Mouse (Mus musculus): ENCODE results near the gene Sco2. TPM values are rescaled to one million over a fixed set of nuclear protein-coding genes. Genes with fewer than 3 reads are reported as not detected.

Sco2 gene
- polyA plus RNA-seq, 1 experiment = 47.2 TPM

DNA sequence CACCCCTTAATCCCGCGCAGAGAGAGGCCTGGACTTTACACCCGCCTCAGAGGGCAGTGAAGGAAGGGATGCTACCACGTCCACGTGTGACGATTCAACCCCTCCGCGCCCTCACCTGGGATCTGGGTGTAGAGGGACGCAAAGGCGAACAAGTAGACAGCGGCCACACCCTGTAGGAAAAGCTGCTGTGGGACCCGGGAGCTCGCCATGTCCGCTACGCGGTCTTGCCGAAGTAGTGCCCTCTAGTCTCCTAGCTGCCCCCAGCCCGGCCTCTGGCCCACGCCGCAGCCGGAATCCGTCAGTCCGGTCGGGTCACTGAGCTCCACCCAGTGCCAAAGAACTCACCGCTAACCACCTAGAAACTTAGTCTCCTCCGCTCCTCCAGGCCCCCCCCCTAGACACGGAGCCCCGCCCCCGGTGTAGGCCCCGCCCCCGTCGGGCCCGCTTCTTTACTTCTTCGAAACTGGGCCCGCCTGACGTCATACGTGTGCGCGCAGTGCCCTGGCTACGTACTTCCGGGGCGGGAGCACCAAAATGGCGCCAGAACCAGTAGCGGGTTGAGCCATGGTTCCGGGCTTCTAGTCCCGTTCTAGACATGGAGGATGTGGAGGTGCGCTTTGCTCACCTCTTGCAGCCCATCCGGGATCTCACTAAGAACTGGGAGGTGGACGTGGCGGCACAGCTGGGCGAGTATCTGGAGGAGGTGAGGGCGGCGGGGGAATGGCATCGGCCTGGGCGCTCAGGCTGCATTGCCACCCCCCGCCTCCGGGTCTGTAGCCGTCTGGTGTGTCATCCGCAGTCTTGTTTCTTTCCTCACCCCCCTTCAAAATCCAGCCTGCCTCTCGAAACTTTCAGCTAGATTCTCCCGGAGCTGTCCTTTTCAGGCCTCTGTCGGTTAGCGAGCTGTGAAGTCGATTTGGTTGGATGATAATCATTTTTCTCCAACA, 18.1 kb downstream of the Sco2 start, which contains the start of the genes Lmf2 and Ncaph2:
Gene Lmf2 (minus strand): TSS at position 419 of the 947 bp plus-strand sequence.
Gene Ncaph2 (plus strand): TSS at position 479 of the 947 bp plus-strand sequence.
- H3K4me3 ChIP-seq (replicated peaks) = peak within 1 kb of the TSS; percentile 96
- no peaks in the 10 kb centered on the region for H3K27me3 ChIP-seq (replicated peaks)
- H3K9me3 ChIP-seq = no peaks in the 10 kb centered on the region
- TF ChIP-seq GATA1 (IDR thresholded peaks at IDR 0.05; ENCODE audit: borderline replicate concordance, low read length) (no peak), FLI1 (IDR thresholded peaks at IDR 0.05; ENCODE audit: low read length) (peak; percentile 54; the same call in 1 of the 2 replicates)
- peaks cover 67% of the 10 kb centered on the region for H3K36me3 ChIP-seq (replicated peaks; ENCODE audit: low read length)
- peaks cover 45% of the 10 kb centered on the region for H3K4me1 ChIP-seq

DNA sequence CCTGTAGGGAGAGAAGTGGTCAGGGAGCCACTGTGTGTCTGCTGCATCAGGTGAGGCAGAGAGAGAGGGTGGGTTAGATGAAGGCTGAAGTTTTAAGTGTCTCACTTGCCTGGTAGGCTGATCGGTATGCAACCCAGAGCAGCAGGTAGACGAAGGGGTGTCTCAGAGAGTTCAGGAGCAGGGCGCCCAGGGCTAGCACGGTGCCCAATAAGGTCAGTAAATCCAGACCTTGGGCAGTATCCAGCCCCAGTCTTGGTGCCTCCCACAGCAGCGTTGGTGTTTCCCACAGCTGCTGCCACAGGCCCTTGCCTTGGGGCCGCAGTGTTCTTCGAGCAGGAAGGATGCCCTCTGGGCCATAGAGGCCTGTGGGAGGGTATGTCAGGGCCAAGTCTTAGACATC, 19.2 kb downstream of the Sco2 start:
- H3K4me3 ChIP-seq (replicated peaks) = peak overlapping the region; percentile 96
- H3K27me3 ChIP-seq (replicated peaks) = no peaks in the 10 kb centered on the region
- H3K36me3 ChIP-seq (replicated peaks; ENCODE audit: low read length) = peaks cover 65% of the 10 kb centered on the region
- no peaks in the 10 kb centered on the region for H3K9me3 ChIP-seq
- H3K4me1 ChIP-seq = peaks cover 45% of the 10 kb centered on the region
- TF ChIP-seq FLI1 (IDR thresholded peaks at IDR 0.05; ENCODE audit: low read length) = no peak
- no peak for TF ChIP-seq GATA1 (IDR thresholded peaks at IDR 0.05; ENCODE audit: borderline replicate concordance, low read length)

DNA sequence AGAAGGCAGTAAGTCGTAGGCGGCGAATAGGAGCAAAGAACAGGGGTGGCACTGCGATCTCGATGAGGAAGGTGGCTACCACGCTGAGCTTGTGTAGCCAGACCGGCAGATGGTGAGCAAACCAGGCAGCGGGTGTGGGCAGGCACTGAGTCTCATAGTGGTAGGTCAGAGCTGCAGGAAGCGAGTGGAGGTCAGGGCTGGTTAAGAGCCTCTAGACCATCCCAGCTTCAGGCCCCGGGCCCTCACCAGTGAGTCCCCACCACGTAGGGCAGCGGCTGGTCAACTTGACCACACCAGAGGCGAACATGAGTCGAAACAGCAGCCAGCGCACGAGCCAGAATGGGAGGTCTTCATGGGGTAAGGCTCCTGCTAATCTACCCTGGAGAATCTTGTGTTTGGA, 19.8 kb downstream of the Sco2 start:
- Histone ChIP-seq H3K4me1 (peaks cover 41% of the 10 kb centered on the region), H3K27me3 (replicated peaks) (no peaks in the 10 kb centered on the region), H3K4me3 (replicated peaks) (peak overlapping the region; percentile 38), H3K9me3 (no peaks in the 10 kb centered on the region), H3K36me3 (replicated peaks; ENCODE audit: low read length) (peaks cover 60% of the 10 kb centered on the region)
- TF ChIP-seq FLI1 (IDR thresholded peaks at IDR 0.05; ENCODE audit: low read length) = no peak
- TF ChIP-seq GATA1 (IDR thresholded peaks at IDR 0.05; ENCODE audit: borderline replicate concordance, low read length) = no peak

DNA sequence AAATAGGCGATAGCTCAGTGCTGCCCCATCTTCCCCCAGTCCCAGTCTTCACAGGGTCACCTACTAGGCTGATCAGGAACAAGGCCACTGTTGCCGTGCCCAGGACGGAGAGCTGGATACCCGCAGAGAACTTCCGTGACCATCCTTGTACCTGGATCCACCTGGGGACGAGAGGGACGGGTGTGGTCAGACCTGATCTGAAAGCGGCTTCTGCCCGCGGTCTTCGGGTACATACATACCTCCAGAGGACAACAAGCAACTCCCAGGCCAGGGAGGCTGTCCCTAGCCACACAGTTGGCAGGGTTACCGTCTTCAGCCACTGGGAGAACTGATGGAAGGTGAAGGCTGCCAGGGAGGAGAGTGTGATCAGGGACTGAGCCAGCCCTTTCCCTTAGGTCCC, 20.9 kb downstream of the Sco2 start:
- H3K36me3 ChIP-seq (replicated peaks; ENCODE audit: low read length) = peaks cover 51% of the 10 kb centered on the region
- H3K9me3 ChIP-seq = no peaks in the 10 kb centered on the region
- H3K27me3 ChIP-seq (replicated peaks) = no peaks in the 10 kb centered on the region
- H3K4me3 ChIP-seq (replicated peaks) = no peak overlapping the region
- peaks cover 39% of the 10 kb centered on the region for H3K4me1 ChIP-seq
- no peak for TF ChIP-seq FLI1 (IDR thresholded peaks at IDR 0.05; ENCODE audit: low read length)
- no peak for TF ChIP-seq GATA1 (IDR thresholded peaks at IDR 0.05; ENCODE audit: borderline replicate concordance, low read length)

DNA sequence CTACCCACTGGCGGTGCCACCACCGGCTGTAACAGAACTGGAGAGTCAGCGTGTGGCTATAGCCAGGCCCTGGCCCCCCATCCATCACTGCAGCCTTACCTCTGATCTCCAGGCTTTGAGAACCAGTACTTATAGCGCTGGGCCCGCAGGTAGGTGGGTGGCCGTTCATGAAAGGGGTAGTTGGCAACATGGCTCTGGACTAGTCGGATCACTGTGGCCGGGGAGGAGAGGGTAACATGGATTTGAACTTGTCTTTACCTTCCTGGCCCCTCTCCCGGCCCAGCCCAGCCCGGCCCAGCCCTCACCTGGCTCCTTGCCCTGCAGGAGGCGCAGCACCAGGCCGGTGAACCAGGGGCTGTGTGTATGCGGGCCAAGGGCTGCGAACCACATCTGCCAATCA, 21.6 kb downstream of the Sco2 start:
- Histone ChIP-seq H3K36me3 (replicated peaks; ENCODE audit: low read length) (peaks cover 47% of the 10 kb centered on the region), H3K9me3 (no peaks in the 10 kb centered on the region)

DNA sequence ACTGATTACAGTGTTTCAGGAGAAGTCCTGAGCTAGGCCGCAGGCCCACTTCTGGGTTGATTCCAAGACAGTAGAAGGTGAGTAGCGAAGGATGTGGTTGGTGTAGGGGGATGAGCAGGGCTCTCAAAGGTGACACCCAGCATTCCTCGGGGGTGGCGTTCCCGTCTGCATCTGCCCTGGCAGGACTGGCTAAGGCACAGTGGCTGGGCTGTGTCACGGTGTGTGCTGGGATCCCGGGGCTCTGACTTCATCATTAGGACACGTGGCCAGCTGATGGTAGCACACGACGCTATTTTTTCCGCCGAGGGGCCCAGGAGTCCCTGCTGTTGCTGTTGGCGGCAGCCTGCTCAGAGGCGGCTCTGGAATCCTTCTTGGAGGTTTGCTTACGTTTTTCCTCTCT, 22.3 kb downstream of the Sco2 start:
- Histone ChIP-seq H3K36me3 (replicated peaks; ENCODE audit: low read length) (peaks cover 47% of the 10 kb centered on the region), H3K9me3 (no peaks in the 10 kb centered on the region), H3K27me3 (replicated peaks) (no peaks in the 10 kb centered on the region), H3K4me1 (peaks cover 35% of the 10 kb centered on the region), H3K4me3 (replicated peaks) (no peak overlapping the region)
- no peak for TF ChIP-seq GATA1 (IDR thresholded peaks at IDR 0.05; ENCODE audit: borderline replicate concordance, low read length)
- no peak for TF ChIP-seq FLI1 (IDR thresholded peaks at IDR 0.05; ENCODE audit: low read length)

More for the DNA sequence above, 21.6 kb downstream of the Sco2 start:
- TF ChIP-seq GATA1 (IDR thresholded peaks at IDR 0.05; ENCODE audit: borderline replicate concordance, low read length) (no peak), FLI1 (IDR thresholded peaks at IDR 0.05; ENCODE audit: low read length) (no peak)
- Histone ChIP-seq H3K27me3 (replicated peaks) (no peaks in the 10 kb centered on the region), H3K4me1 (peaks cover 36% of the 10 kb centered on the region), H3K4me3 (replicated peaks) (no peak overlapping the region)

DNA sequence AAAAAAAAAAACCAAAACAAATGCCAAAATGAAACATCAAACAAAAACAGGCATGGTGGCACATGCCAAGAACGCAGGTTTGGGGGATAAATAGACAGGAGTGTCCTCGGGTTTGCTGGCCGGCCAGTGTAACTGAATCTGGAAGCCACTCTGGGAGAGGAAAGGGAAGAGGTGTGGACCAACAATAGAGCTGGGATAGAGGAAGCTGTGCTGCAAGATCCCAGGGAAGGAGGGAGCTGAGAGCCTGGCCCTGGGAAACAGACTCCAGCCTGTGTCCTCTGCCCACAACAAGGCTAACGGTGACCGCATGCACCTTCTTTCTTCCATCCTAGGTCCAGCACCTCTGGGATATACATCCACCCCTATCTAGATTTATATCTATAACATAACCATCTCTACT, 23.2 kb downstream of the Sco2 start:
- peaks cover 47% of the 10 kb centered on the region for H3K36me3 ChIP-seq (replicated peaks; ENCODE audit: low read length)

DNA sequence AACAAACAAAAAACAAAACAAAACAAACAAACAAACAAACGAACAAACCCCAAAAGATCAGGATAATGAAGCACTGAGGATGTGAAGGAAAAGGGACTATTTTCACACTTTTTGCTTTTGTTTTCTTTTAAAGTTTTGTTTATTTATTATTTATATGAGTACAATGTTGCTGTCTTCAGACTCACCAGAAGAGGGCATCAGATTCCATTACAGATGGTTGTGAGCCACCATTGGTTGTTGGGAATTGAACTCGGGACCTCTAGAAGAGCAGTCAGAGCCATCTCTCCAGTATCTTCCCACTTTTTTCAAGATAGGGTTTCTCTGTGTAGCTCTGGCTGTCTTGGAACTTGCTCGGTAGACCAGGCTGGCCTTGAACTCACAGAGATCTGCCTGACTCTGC, 30.3 kb downstream of the Sco2 start:
- H3K9me3 ChIP-seq = no peaks in the 10 kb centered on the region
- no peak overlapping the region for H3K4me3 ChIP-seq (replicated peaks)
- no peaks in the 10 kb centered on the region for H3K36me3 ChIP-seq (replicated peaks; ENCODE audit: low read length)
- H3K4me1 ChIP-seq = peaks cover 17% of the 10 kb centered on the region
- peaks cover 7% of the 10 kb centered on the region for H3K27me3 ChIP-seq (replicated peaks)
- TF ChIP-seq FLI1 (IDR thresholded peaks at IDR 0.05; ENCODE audit: low read length) (no peak), GATA1 (IDR thresholded peaks at IDR 0.05; ENCODE audit: borderline replicate concordance, low read length) (no peak)

More for the DNA sequence above, 23.2 kb downstream of the Sco2 start:
- no peak overlapping the region for H3K4me3 ChIP-seq (replicated peaks)
- no peaks in the 10 kb centered on the region for H3K9me3 ChIP-seq
- H3K27me3 ChIP-seq (replicated peaks) = no peaks in the 10 kb centered on the region
- peaks cover 35% of the 10 kb centered on the region for H3K4me1 ChIP-seq
- no peak for TF ChIP-seq GATA1 (IDR thresholded peaks at IDR 0.05; ENCODE audit: borderline replicate concordance, low read length)
- TF ChIP-seq FLI1 (IDR thresholded peaks at IDR 0.05; ENCODE audit: low read length) = no peak

DNA sequence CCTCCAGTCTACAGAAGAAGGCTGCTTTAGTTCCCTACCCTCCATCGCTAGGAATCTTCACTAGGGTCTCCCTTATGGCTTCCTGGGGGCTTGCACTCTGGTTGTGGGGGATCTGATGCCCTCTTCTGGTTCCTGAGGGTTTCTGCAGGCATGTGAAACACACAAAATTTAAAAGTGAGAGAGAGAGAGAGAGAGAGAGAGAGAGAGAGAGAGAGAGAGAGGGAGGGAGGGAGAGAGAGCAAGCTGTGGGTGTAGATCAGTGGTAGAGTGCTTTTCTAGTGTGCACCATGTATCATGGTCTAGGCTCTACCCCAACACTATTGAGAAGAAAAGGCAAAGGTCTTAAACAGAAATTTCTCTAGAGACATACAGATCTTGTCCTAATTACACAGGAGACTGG, 32.0 kb downstream of the Sco2 start:
- Histone ChIP-seq H3K4me1 (peaks cover 8% of the 10 kb centered on the region), H3K36me3 (replicated peaks; ENCODE audit: low read length) (no peaks in the 10 kb centered on the region), H3K4me3 (replicated peaks) (no peak overlapping the region), H3K9me3 (no peaks in the 10 kb centered on the region), H3K27me3 (replicated peaks) (peaks cover 11% of the 10 kb centered on the region)
- no peak for TF ChIP-seq FLI1 (IDR thresholded peaks at IDR 0.05; ENCODE audit: low read length)
- no peak for TF ChIP-seq GATA1 (IDR thresholded peaks at IDR 0.05; ENCODE audit: borderline replicate concordance, low read length)

DNA sequence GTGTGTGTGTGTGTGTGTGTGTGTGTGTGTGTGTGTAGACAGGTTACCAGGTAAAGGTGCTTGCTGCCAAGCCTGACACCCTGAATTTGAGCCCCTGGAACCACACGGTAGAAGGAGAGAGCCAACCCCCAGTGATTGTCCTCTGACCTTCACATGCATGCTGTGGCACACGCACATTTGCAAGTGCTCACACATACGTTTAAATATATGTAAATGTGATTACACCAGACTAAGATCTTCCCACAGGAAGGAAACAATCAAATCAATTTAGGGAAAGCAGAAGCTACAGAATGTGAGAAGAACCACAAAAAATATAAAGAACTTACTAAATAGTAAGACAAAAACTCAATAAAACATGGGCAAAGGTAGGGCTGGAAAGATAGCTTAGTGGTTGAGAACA, 33.5 kb downstream of the Sco2 start:
- Histone ChIP-seq H3K9me3 (no peaks in the 10 kb centered on the region), H3K4me3 (replicated peaks) (no peak overlapping the region), H3K27me3 (replicated peaks) (peaks cover 24% of the 10 kb centered on the region), H3K36me3 (replicated peaks; ENCODE audit: low read length) (no peaks in the 10 kb centered on the region), H3K4me1 (peaks cover 8% of the 10 kb centered on the region)
- TF ChIP-seq FLI1 (IDR thresholded peaks at IDR 0.05; ENCODE audit: low read length) (no peak), GATA1 (IDR thresholded peaks at IDR 0.05; ENCODE audit: borderline replicate concordance, low read length) (no peak)

Data from megakaryocyte, embryonic 14.5 days (primary cell).